Mouse (Mus musculus): Measurements from ENCODE around the gene Dmrtc1c1. TPM values are rescaled to one million over a fixed set of nuclear protein-coding genes. Genes with fewer than 3 reads are reported as not detected.
"Not testable (repeated sequence)": the region's sequence is repeated elsewhere in the genome, so short reads cannot be mapped to it uniquely, and the experiment has no call there.

The Dmrtc1c1 gene
- total RNA-seq (2022) = not detected

GRCm38 (mm10) chrX:102802663-102803062, at the start of gene Dmrtc1c1:
Gene Dmrtc1c1 (plus strand): TSS chrX:102802963.
- not testable (repeated sequence) for DNase-seq (ENCODE audit: low spot score in 2 of 2)

- DNase-seq (ENCODE audit: low spot score in 2 of 2) = no peak
Observed at GRCm38 (mm10) chrX:102765878-102766277, 36.9 kb upstream of the Dmrtc1c1 start.

DNA sequence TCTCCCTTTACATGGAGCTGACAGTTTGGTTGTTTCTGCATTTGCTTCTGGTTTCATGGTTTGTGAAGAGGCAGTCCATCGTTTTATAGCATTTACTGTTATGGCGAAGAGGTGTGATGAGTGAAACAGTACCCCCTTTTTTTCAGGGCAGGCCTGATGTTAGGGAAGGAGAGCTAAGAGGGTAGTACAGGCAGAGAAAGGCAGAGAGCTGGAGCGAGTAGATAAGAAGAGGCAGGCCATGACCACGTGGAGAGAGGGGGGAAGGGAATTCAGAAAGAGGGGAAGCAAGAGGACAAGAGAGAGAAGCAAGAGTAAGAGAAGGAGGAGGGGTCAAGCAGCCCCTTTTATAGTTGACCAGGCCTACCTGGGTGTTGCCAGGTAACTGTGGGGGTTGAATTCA, 9.5 kb downstream of the Dmrtc1c1 start:
- DNase-seq (ENCODE audit: low spot score in 2 of 2) = no peak

DNA sequence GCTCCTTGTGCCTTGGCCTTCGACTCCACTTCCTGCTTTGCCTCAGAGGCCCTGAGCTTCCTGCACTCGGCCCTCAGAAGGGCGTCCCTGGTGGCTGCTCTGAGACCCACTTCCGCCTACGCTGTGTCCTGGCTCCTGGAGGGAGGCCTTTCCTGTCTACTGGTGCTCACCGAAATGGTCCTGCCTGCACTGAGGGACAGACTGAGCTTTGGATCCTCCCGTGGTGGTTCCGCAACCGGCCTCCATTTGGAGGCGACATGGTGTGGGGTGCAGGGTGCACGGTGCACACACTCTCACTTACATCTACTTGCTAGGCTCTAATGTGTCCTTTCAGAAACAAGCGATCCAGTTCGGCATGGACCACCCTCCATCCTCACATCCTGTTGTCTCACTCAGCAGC, 51.8 kb downstream of the Dmrtc1c1 start, which contains the start of gene Dmrtc1c2:
Dmrtc1c2 (minus strand) TSS at position 101 of the 400 bp plus-strand sequence.
- DNase-seq (ENCODE audit: low spot score in 2 of 2) = not testable (repeated sequence)

Other genes with a start within 250 kb of the Dmrtc1c1 start
- 10 to 100 TPM; 16.6 to 21.2 (median 17.7) TPM for gene Phka1, start 158.7 kb upstream of the Dmrtc1c1 start, total RNA-seq (2022)
- not detected for gene Gm3880, start 116.0 kb upstream of the Dmrtc1c1 start, total RNA-seq (2022)
- gene Gm9112, start 95.3 kb upstream of the Dmrtc1c1 start, total RNA-seq (2022) = not detected
- gene Dmrtc1b, start 95.1 kb upstream of the Dmrtc1c1 start, total RNA-seq (2022) = not detected
- gene Dmrtc1c2, start 51.7 kb downstream of the Dmrtc1c1 start, total RNA-seq (2022) = not detected
- gene 1700031F05Rik, start 65.0 kb downstream of the Dmrtc1c1 start, total RNA-seq (2022) = not detected
- gene Dmrtc1a, start 105.7 kb downstream of the Dmrtc1c1 start, total RNA-seq (2022) = 10 to 100 TPM in 1 of 4 experiments, 1 to 10 TPM in 3; 7.8 to 10.1 (median 9.0) TPM
- gene 1700011M02Rik, start 105.9 kb downstream of the Dmrtc1c1 start, total RNA-seq (2022) = not detected
- gene 1700018G05Rik, start 125.4 kb downstream of the Dmrtc1c1 start, total RNA-seq (2022) = not detected